Mouse (Mus musculus): ENCODE data around the gene Jagn1. TPM values are rescaled to one million over a fixed set of nuclear protein-coding genes. Genes with fewer than 3 reads are reported as not detected.
A peak's percentile ranks its signal among the peaks of the same experiment; 100 is the strongest.

Jagn1 gene
- polyA plus RNA-seq, 1 experiment from 2014 or later: 69.2 TPM

DNA sequence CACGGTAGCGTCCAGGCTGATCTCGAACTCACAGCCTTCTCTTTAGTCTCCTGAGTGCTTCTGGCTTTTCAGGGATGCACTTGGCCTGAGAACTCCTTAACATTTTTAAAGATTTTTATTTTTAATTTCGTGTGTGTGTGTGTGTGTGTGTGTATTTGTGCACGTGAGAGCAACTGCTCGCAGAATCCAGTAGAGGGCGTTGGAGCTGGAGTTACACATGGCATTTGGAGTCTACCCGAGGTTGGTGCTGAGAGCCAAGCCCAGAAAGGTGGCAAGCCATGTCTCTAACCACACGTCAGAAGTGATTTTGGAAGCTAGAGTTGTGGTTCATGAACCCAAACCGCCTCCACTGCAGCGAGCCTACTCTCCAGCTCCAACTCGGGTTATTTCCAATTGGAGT lies 722 bp downstream of the Jagn1 start:
- H3K9ac ChIP-seq (ENCODE audit: low read length): peak overlapping the region; percentile 96
- 42% methylated on average over 12 of the region's 12 CpGs for WGBS
- H3K4me3 ChIP-seq (ENCODE audit: low read depth, low read length): peak overlapping the region; percentile 88
- DNase-seq (ENCODE audit: low spot score) (peak; percentile 20), ATAC-seq (ENCODE audit: low FRiP score, low TSS enrichment) (no peak)
- TF ChIP-seq EP300 (optimal IDR thresholded peaks at IDR 0.05) (no peak), CTCF (IDR thresholded peaks at IDR 0.05; ENCODE audit: low read depth) (peak; percentile 57)
- no peaks in the 10 kb centered on the region for H3K27me3 ChIP-seq (ENCODE audit: control insufficient read depth, insufficient read depth, low read length)
- no peaks in the 10 kb centered on the region for H3K36me3 ChIP-seq (ENCODE audit: control insufficient read depth, insufficient read depth, low read length)
- peak overlapping the region; percentile 94 for H3K4me2 ChIP-seq (replicated peaks; ENCODE audit: low read depth)
- H3K27ac ChIP-seq (replicated peaks): peak overlapping the region; percentile 87
- H3K4me1 ChIP-seq (replicated peaks; ENCODE audit: control insufficient read depth, insufficient read depth): 0 out of 2 replicates have a peak, but pooled peaks cover 3% of the 10 kb centered on the region
- H3K9me3 ChIP-seq (ENCODE audit: control insufficient read depth, low read length): no peaks in the 10 kb centered on the region

DNA sequence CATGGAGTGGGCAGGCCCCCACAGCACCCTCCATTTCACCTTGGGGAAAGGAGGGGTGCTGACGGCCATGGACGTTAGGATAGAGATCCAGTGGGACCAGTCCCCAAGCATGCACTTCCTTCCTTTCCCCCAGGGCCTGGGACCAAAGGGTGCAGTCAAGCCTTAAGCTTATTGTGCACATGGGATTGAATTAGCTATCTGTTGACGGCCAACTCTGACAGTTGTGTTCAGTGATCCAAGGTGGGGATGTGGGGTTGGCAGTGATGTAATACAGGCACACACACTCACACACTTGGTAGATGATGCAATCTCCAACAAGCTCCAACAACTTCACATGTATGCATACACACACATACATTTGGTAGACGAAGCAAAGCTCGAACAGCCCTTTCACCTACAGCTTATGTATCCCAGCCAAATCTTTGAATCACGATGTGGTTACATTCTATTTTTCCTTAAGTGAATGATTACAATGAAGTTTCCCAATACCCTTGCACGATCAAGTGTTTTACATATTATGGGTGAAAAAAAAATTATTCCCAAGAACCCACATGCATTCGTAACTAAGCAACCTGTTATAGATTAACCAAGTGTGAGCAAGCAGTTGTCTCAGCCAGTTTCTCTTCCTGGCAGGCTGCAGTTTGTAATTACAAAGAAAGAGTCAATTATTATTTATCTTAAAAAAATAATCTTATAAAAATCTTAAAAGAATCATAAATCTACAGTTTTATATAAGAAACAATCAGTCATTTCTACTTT lies 2.0 kb downstream of the Jagn1 start:
- Histone ChIP-seq H3K4me2 (replicated peaks; ENCODE audit: low read depth) (no peak overlapping the region), H3K4me3 (ENCODE audit: low read depth, low read length) (no peak overlapping the region), H3K27me3 (ENCODE audit: control insufficient read depth, insufficient read depth, low read length) (no peaks in the 10 kb centered on the region), H3K4me1 (replicated peaks; ENCODE audit: control insufficient read depth, insufficient read depth) (0 out of 2 replicates have a peak, but pooled peaks cover 3% of the 10 kb centered on the region), H3K36me3 (ENCODE audit: control insufficient read depth, insufficient read depth, low read length) (no peaks in the 10 kb centered on the region), H3K27ac (replicated peaks) (0 out of 2 replicates have a peak overlapping the region, but pooled peaks have one; percentile 20), H3K9me3 (ENCODE audit: control insufficient read depth, low read length) (no peaks in the 10 kb centered on the region), H3K9ac (ENCODE audit: low read length) (no peak overlapping the region)
- TF ChIP-seq EP300 (optimal IDR thresholded peaks at IDR 0.05) (no peak), CTCF (IDR thresholded peaks at IDR 0.05; ENCODE audit: low read depth) (no peak)
- ATAC-seq (ENCODE audit: low FRiP score, low TSS enrichment): peak; percentile 50
- WGBS: 61% methylated on average over 6 of the region's 8 CpGs
- peak; percentile 22 for DNase-seq (ENCODE audit: low spot score)

- no peak for DNase-seq (ENCODE audit: low spot score)
- no peak overlapping the region for H3K4me3 ChIP-seq (ENCODE audit: low read depth, low read length)
- WGBS: 96% methylated on average over 4 of the region's 4 CpGs
- no peak overlapping the region for H3K9ac ChIP-seq (ENCODE audit: low read length)
- ATAC-seq (ENCODE audit: low FRiP score, low TSS enrichment): no peak
- no peak overlapping the region for H3K27ac ChIP-seq (replicated peaks)
- no peaks in the 10 kb centered on the region for H3K36me3 ChIP-seq (ENCODE audit: control insufficient read depth, insufficient read depth, low read length)
- H3K4me1 ChIP-seq (replicated peaks; ENCODE audit: control insufficient read depth, insufficient read depth): peaks cover 8% of the 10 kb centered on the region; the same call in 1 of the 2 replicates
- H3K27me3 ChIP-seq (ENCODE audit: control insufficient read depth, insufficient read depth, low read length): no peaks in the 10 kb centered on the region
- TF ChIP-seq CTCF (IDR thresholded peaks at IDR 0.05; ENCODE audit: low read depth) (no peak), EP300 (optimal IDR thresholded peaks at IDR 0.05) (no peak)
- no peak overlapping the region for H3K4me2 ChIP-seq (replicated peaks; ENCODE audit: low read depth)
- H3K9me3 ChIP-seq (ENCODE audit: control insufficient read depth, low read length): no peaks in the 10 kb centered on the region
Observed at GRCm38 (mm10) chr6:113447639-113448038, 5.3 kb downstream of the Jagn1 start.

GRCm38 (mm10) chr6:113451839-113452238 lies 9.5 kb downstream of the Jagn1 start:
- no peak for TF ChIP-seq CTCF (IDR thresholded peaks at IDR 0.05; ENCODE audit: low read depth)
- TF ChIP-seq EP300 (optimal IDR thresholded peaks at IDR 0.05): no peak
- ATAC-seq (ENCODE audit: low FRiP score, low TSS enrichment): no peak; the same call in 1 of the 2 replicates
- peak overlapping the region; percentile 35; the same call in 1 of the 2 replicates for H3K27ac ChIP-seq (replicated peaks)

GRCm38 (mm10) chr6:113455007-113455406 lies 12.6 kb downstream of the Jagn1 start:
- Histone ChIP-seq H3K9me3 (ENCODE audit: control insufficient read depth, low read length) (no peaks in the 10 kb centered on the region), H3K4me3 (ENCODE audit: low read depth, low read length) (no peak overlapping the region), H3K9ac (ENCODE audit: low read length) (no peak overlapping the region), H3K27me3 (ENCODE audit: control insufficient read depth, insufficient read depth, low read length) (no peaks in the 10 kb centered on the region), H3K27ac (replicated peaks) (no peak overlapping the region), H3K36me3 (ENCODE audit: control insufficient read depth, insufficient read depth, low read length) (no peaks in the 10 kb centered on the region), H3K4me2 (replicated peaks; ENCODE audit: low read depth) (no peak overlapping the region), H3K4me1 (replicated peaks; ENCODE audit: control insufficient read depth, insufficient read depth) (peaks cover 6% of the 10 kb centered on the region; the same call in 1 of the 2 replicates)
- DNase-seq (ENCODE audit: low spot score) (no peak), ATAC-seq (ENCODE audit: low FRiP score, low TSS enrichment) (no peak)
- WGBS: 62% methylated on average over 5 of the region's 5 CpGs
- no peak for TF ChIP-seq CTCF (IDR thresholded peaks at IDR 0.05; ENCODE audit: low read depth)
- no peak for TF ChIP-seq EP300 (optimal IDR thresholded peaks at IDR 0.05)

More at GRCm38 (mm10) chr6:113451839-113452238, 9.5 kb downstream of the Jagn1 start:
- no peaks in the 10 kb centered on the region for H3K9me3 ChIP-seq (ENCODE audit: control insufficient read depth, low read length)
- no peak overlapping the region for H3K4me3 ChIP-seq (ENCODE audit: low read depth, low read length)
- 42% methylated on average over 2 of the region's 2 CpGs for WGBS
- H3K27me3 ChIP-seq (ENCODE audit: control insufficient read depth, insufficient read depth, low read length): no peaks in the 10 kb centered on the region
- H3K36me3 ChIP-seq (ENCODE audit: control insufficient read depth, insufficient read depth, low read length): no peaks in the 10 kb centered on the region
- H3K4me2 ChIP-seq (replicated peaks; ENCODE audit: low read depth): no peak overlapping the region
- peaks cover 6% of the 10 kb centered on the region; the same call in 1 of the 2 replicates for H3K4me1 ChIP-seq (replicated peaks; ENCODE audit: control insufficient read depth, insufficient read depth)
- no peak for DNase-seq (ENCODE audit: low spot score)
- no peak overlapping the region for H3K9ac ChIP-seq (ENCODE audit: low read length)
